19 mouse cellular contexts compared by ENCODE assay signal in genomic region chr2:153121821-153122615, GRCm38 (mm10). TPM values are rescaled to one million over a fixed set of nuclear protein-coding genes. Genes with fewer than 3 reads are reported as not detected.
DNase-seq lines count a peak whose midpoint lies in the region; TF ChIP-seq lines count a peak whose summit lies in the region.
"Had no signal": no experiment of that assay in that cellular context is flagged by ENCODE, and none has a peak within 500 bp of the region (broad histone marks: within the 10 kb centered on the region; RNA-seq: fewer than 3 reads in every experiment).

No protein-coding gene starts in this region.

- 67% methylated on average over 8 of the region's 8 CpGs for WGBS in cerebellum, adult 2 months

- H3K36me3 ChIP-seq in myocyte (ENCODE audit: control insufficient read depth, insufficient read depth), result no peaks in the 10 kb centered on the region
- H3K36me3 ChIP-seq: embryonic facial prominence, embryonic 15.5 days; forebrain, embryonic 12.5 days; heart, embryonic 13.5 days; limb, embryonic 13.5 days; liver, embryonic 15.5 days; neural tube, embryonic 12.5 days had no signal

- H3ac ChIP-seq in myocyte (ENCODE audit: control insufficient read depth, insufficient read length), result no peak overlapping the region

- no peak overlapping the region for H3K27ac ChIP-seq in gastrocnemius, adult 2 months
- no peak overlapping the region for H3K27ac ChIP-seq in cerebellum, adult 2 months (ENCODE audit: insufficient read depth, low read length)
- H3K27ac ChIP-seq: embryonic facial prominence, embryonic 15.5 days; forebrain, embryonic 12.5 days; heart, embryonic 13.5 days; limb, embryonic 13.5 days; liver, embryonic 15.5 days; neural tube, embryonic 12.5 days had no signal

- peak; percentile 5 for DNase-seq in gastrocnemius, adult 2 months
- no peak for DNase-seq in gastrocnemius, adult 18-20 months (ENCODE audit: low spot score)
- DNase-seq in B cell, adult 2 months, result peak; percentile 62 to 69
- peak; percentile 45 for DNase-seq in adrenal gland, postnatal 10 days
- DNase-seq in left cerebral cortex, postnatal 25 days (ENCODE audit: low spot score in 2 of 2), result no peak
- no peak for DNase-seq in thymus, postnatal 4 days
- no peak for DNase-seq in cerebellum, adult 2 months
- DNase-seq: cerebellum, adult 9-10 months; embryo, embryonic 11 days; heart, postnatal 4 days; lung, postnatal 14 days had no signal

- no peaks in the 10 kb centered on the region for H3K4me1 ChIP-seq in cerebellum, adult 2 months (ENCODE audit: control insufficient read depth, insufficient read depth, low read length)
- H3K4me1 ChIP-seq: embryonic facial prominence, embryonic 15.5 days; forebrain, embryonic 12.5 days; heart, embryonic 13.5 days; limb, embryonic 13.5 days; neural tube, embryonic 12.5 days had no signal

- no peak overlapping the region for H3K4me3 ChIP-seq in gastrocnemius, adult 2 months
- no peak overlapping the region for H3K4me3 ChIP-seq in myocyte
- no peak overlapping the region for H3K4me3 ChIP-seq in cerebellum, adult 2 months (replicated peaks; ENCODE audit: insufficient read depth, low read depth, low read length)
- H3K4me3 ChIP-seq: embryonic facial prominence, embryonic 15.5 days; forebrain, embryonic 12.5 days; heart, embryonic 13.5 days; limb, embryonic 13.5 days; liver, embryonic 15.5 days; neural tube, embryonic 12.5 days had no signal

- intact Hi-C loops in gastrocnemius, adult 2 months (cut with DNase I), result no loop called here
- intact Hi-C loops in left cerebral cortex, postnatal 25 days (cut with DNase I), result loop anchor here (5.0 kb wide), 1 partner anchor 40 kb away; no protein-coding TSS in a partner anchor

- H3K4me2 ChIP-seq in myocyte (ENCODE audit: low read depth), result peak overlapping the region; percentile 1
- H3K4me2 ChIP-seq: embryonic facial prominence, embryonic 15.5 days; forebrain, embryonic 12.5 days; heart, embryonic 13.5 days; limb, embryonic 13.5 days; liver, embryonic 15.5 days; neural tube, embryonic 12.5 days had no signal

- TF ChIP-seq POLR2A in myocyte (IDR thresholded peaks at IDR 0.05; ENCODE audit: insufficient read length, low read depth), result no peak
- TF ChIP-seq POLR2A in cerebellum, adult 2 months (IDR thresholded peaks at IDR 0.05; ENCODE audit: borderline replicate concordance, insufficient read depth, low read length), result no peak

- TF ChIP-seq CTCF in gastrocnemius, adult 2 months (IDR thresholded peaks at IDR 0.05), result no peak
- TF ChIP-seq CTCF in cerebellum, adult 2 months (IDR thresholded peaks at IDR 0.05; ENCODE audit: borderline replicate concordance, insufficient read depth, low read depth, low read length), result no peak

- no peaks in the 10 kb centered on the region for H3K79me2 ChIP-seq in myocyte (ENCODE audit: control insufficient read depth, insufficient read depth)

- H3K27me3 ChIP-seq in myocyte (ENCODE audit: control insufficient read depth, insufficient read depth, insufficient read length), result no peaks in the 10 kb centered on the region
- H3K27me3 ChIP-seq in cerebellum, adult 2 months (ENCODE audit: control insufficient read depth, insufficient read depth, low read length), result no peaks in the 10 kb centered on the region
- H3K27me3 ChIP-seq: forebrain, embryonic 12.5 days; liver, embryonic 15.5 days; neural tube, embryonic 12.5 days had no signal

TF ChIP-seq in myocyte, 11 proteins besides CTCF, POLR2A, EP300 and RAD21:
- TF ChIP-seq E2F4 (IDR thresholded peaks at IDR 0.05; ENCODE audit: insufficient read depth) (no peak), TCF12 (IDR thresholded peaks at IDR 0.05; ENCODE audit: insufficient read depth, poor library complexity, severe bottlenecking) (no peak), TCF3 (IDR thresholded peaks at IDR 0.05; ENCODE audit: insufficient read length, low read depth) (no peak), MYOD1 (IDR thresholded peaks at IDR 0.05; ENCODE audit: control insufficient read depth in 1 of 3, insufficient read length in 2 of 3, low read depth in 2 of 3) (no peak), CEBPB (IDR thresholded peaks at IDR 0.05; ENCODE audit: insufficient read depth, poor library complexity, severe bottlenecking) (no peak), REST (IDR thresholded peaks at IDR 0.05; ENCODE audit: insufficient read depth, insufficient read length) (no peak), MYOG (IDR thresholded peaks at IDR 0.05; ENCODE audit: control insufficient read depth in 1 of 3, insufficient read depth in 1 of 3, insufficient read length in 2 of 3, low read depth in 2 of 3) (no peak), POLR2AphosphoS2 (IDR thresholded peaks at IDR 0.05; ENCODE audit: insufficient read length, low read depth) (no peak), USF1 (IDR thresholded peaks at IDR 0.05; ENCODE audit: low read depth) (no peak), SRF (IDR thresholded peaks at IDR 0.05; ENCODE audit: control insufficient read depth, insufficient read length, low read depth) (no peak), MAX (IDR thresholded peaks at IDR 0.05; ENCODE audit: low read depth) (no peak)

RNA-seq across cellular contexts. Expression of gene Hck, which starts 13.8 kb away (rescaled TPM):
- total RNA-seq in gastrocnemius, adult 2 months (2021), result under 1 TPM; 0.20 to 0.45 TPM
- under 1 TPM; 0.18 to 0.28 TPM for total RNA-seq in gastrocnemius, adult 18-20 months (2021)
- 1 to 10 TPM; 2.4 to 3.2 TPM for total RNA-seq in adrenal gland, postnatal 10 days (2021)
- 0.10 TPM for polyA plus RNA-seq in myocyte (2012; fragmentation: generic; extraction: Trizol)
- 1 to 10 TPM; 2.1 to 2.5 TPM for total RNA-seq in left cerebral cortex, postnatal 25 days (2021)
- polyA plus RNA-seq in cerebellum, adult 2 months (2012; rRNA removed), result 1.2 and 1.4 TPM in 2 replicates

RNA-seq across cellular contexts. Expression of gene Tm9sf4, which starts 39.1 kb away (rescaled TPM):
- total RNA-seq in gastrocnemius, adult 2 months (2021), result 10 to 100 TPM; 30.6 to 41.1 TPM
- total RNA-seq in gastrocnemius, adult 18-20 months (2021), result 10 to 100 TPM; 27.0 to 30.3 TPM
- total RNA-seq in adrenal gland, postnatal 10 days (2021), result 10 to 100 TPM; 88.3 to 96.8 TPM
- 55.4 TPM for polyA plus RNA-seq in myocyte (2012; fragmentation: generic; extraction: Trizol)
- 100 to 1,000 TPM; 116 TPM for total RNA-seq in left cerebral cortex, postnatal 25 days (2021)
- polyA plus RNA-seq in cerebellum, adult 2 months (2012; rRNA removed), result 78.6 and 82.5 TPM in 2 replicates

RNA-seq across cellular contexts. Expression of gene Ccm2l, which starts 56.3 kb away (rescaled TPM):
- 1 to 10 TPM; 4.5 to 6.9 TPM for total RNA-seq in gastrocnemius, adult 2 months (2021)
- total RNA-seq in gastrocnemius, adult 18-20 months (2021), result 1 to 10 TPM; 3.3 to 4.1 TPM
- total RNA-seq in adrenal gland, postnatal 10 days (2021), result 10 to 100 TPM; 15.8 to 23.7 TPM
- not detected for polyA plus RNA-seq in myocyte (2012; fragmentation: generic; extraction: Trizol)
- 1 to 10 TPM; 4.9 to 5.5 TPM for total RNA-seq in left cerebral cortex, postnatal 25 days (2021)
- polyA plus RNA-seq in cerebellum, adult 2 months (2012; rRNA removed), result 9.0 and 11.4 TPM in 2 replicates
- total RNA-seq: megakaryocyte-erythroid progenitor cell, adult 5-6 weeks had no signal

Comparison
In these comparisons a context has a peak if more than half of its experiments do, and no peak if none do; other contexts are left out.
1. DNase-seq: peak in gastrocnemius, adult 2 months (single experiment), B cell, adult 2 months (2 of 2) and adrenal gland, postnatal 10 days (single experiment); none in gastrocnemius, adult 18-20 months (single experiment), left cerebral cortex, postnatal 25 days (0 of 2), thymus, postnatal 4 days (single experiment) and cerebellum, adult 2 months (0 of 2).